Mouse (Mus musculus) lung, embryonic 15.5 days (tissue): ENCODE measurements around the gene Tprkb. TPM values are rescaled to one million over a fixed set of nuclear protein-coding genes. Genes with fewer than 3 reads are reported as not detected.
A peak's percentile ranks its signal among the peaks of the same experiment; 100 is the strongest.
"Not testable (repeated sequence)": the region's sequence is repeated elsewhere in the genome, so short reads cannot be mapped to it uniquely, and the experiment has no call there.

Experiments
- ATAC-seq: fragments of 200-750 bp; cut with Nextera tagmentation; 2 replicates; pipeline ENCODE4 v1.8.0; 2017; ENCODE audit warnings: moderate number of reproducible peaks, borderline replicate concordance; ENCODE audit not compliant: low FRiP score, low TSS enrichment; ENCODE audit errors: extremely low read depth
- H3K27ac ChIP-seq: fragments of 300-500 bp; sonication (generic); 2 replicates; pipeline ENCODE4 v1.5.1; 2015; ENCODE audit warnings: moderate library complexity, mild to moderate bottlenecking, inconsistent platforms
- H3K27me3 ChIP-seq: fragments of 300-500 bp; sonication (generic); 2 replicates; pipeline ENCODE4 v1.6.1; 2015; ENCODE audit warnings: inconsistent platforms
- H3K36me3 ChIP-seq: fragments of 300-500 bp; sonication (generic); 2 replicates; pipeline ENCODE4 v1.6.1; 2015; ENCODE audit warnings: inconsistent platforms
- H3K4me1 ChIP-seq: fragments of 300-500 bp; sonication (generic); 2 replicates; pipeline ENCODE4 v1.6.1; 2015; ENCODE audit warnings: inconsistent platforms
- H3K4me2 ChIP-seq: fragments of 300-500 bp; sonication (generic); 2 replicates; pipeline ENCODE4 v1.6.1; 2015; ENCODE audit warnings: inconsistent platforms, mild to moderate bottlenecking, moderate library complexity
- H3K4me3 ChIP-seq: fragments of 300-500 bp; sonication (generic); 2 replicates; pipeline ENCODE4 v1.5.1; 2015; ENCODE audit warnings: mild to moderate bottlenecking, inconsistent platforms
- H3K9ac ChIP-seq: fragments of 300-500 bp; sonication (generic); 2 replicates; pipeline ENCODE4 v1.6.1; 2015; ENCODE audit warnings: inconsistent platforms
- H3K9me3 ChIP-seq: fragments of 300-500 bp; sonication (generic); 2 replicates; pipeline ENCODE4 v1.6.1; 2016; ENCODE audit warnings: inconsistent platforms
- WGBS: fragments of 180-500 bp; shearing (Covaris S2); methylation state at CpG from one replicate; pipeline ENCODE4 v1.1.7; 2015; 5-methylcytosine and 5-hydroxymethylcytosine counted together
- polyA plus RNA-seq: library from polyadenylated mRNA; unstranded; fragments of >200 nt; fragmentation: Nextera tagmentation; extraction: Ambion mirVana; gene quantifications from 2 replicates; pipeline ENCODE4 v1.2.1, GENCODE M21; 2015

Gene Tprkb
- polyA plus RNA-seq, 1 experiment from 2014 or later, result 29.9 TPM

- H3K27ac ChIP-seq, H3K9me3 ChIP-seq, H3K4me3 ChIP-seq, H3K4me1 ChIP-seq, H3K9ac ChIP-seq, H3K27me3 ChIP-seq, ATAC-seq, H3K4me2 ChIP-seq, H3K36me3 ChIP-seq: not testable (repeated sequence)
- 68% methylated on average over 25 of the region's 25 CpGs for WGBS
Observed at GRCm38 (mm10) chr6:85895061-85895648, 16.5 kb upstream of the Tprkb start.

GRCm38 (mm10) chr6:85898596-85899475 lies 12.8 kb upstream of the Tprkb start:
- not testable (repeated sequence) for H3K27ac ChIP-seq, H3K9me3 ChIP-seq, H3K4me2 ChIP-seq, ATAC-seq, H3K27me3 ChIP-seq, H3K4me1 ChIP-seq, H3K9ac ChIP-seq, H3K4me3 ChIP-seq, H3K36me3 ChIP-seq
- WGBS, result 75% methylated on average over 7 of the region's 8 CpGs

- no peak overlapping the region for H3K4me3 ChIP-seq
- no peaks in the 10 kb centered on the region for H3K36me3 ChIP-seq
- no peaks in the 10 kb centered on the region for H3K27me3 ChIP-seq
- ATAC-seq, result no peak
- H3K4me1 ChIP-seq, result no peaks in the 10 kb centered on the region
- no peak overlapping the region for H3K9ac ChIP-seq
- no peak overlapping the region for H3K4me2 ChIP-seq
- 86% methylated on average over 2 of the region's 2 CpGs for WGBS
- no peaks in the 10 kb centered on the region for H3K9me3 ChIP-seq
- no peak overlapping the region for H3K27ac ChIP-seq
Observed at GRCm38 (mm10) chr6:85902303-85902702, 9.4 kb upstream of the Tprkb start.

- WGBS, result 13% methylated on average over 20 of the region's 20 CpGs
- H3K4me3 ChIP-seq, result peak within 1 kb of the TSS; percentile 34
- ATAC-seq, result peak; percentile 65; the same call in 1 of the 2 replicates
Observed at GRCm38 (mm10) chr6:85904642-85905061, 7.0 kb upstream of the Tprkb start, which contains the start of gene Nat8f4. Gene Nat8f4, minus strand, starts transcription at chr6:85904884.

GRCm38 (mm10) chr6:85906911-85907351 lies 4.7 kb upstream of the Tprkb start:
- H3K4me2 ChIP-seq, H3K27ac ChIP-seq, H3K4me3 ChIP-seq, H3K4me1 ChIP-seq, H3K27me3 ChIP-seq, H3K9ac ChIP-seq, H3K9me3 ChIP-seq, ATAC-seq, H3K36me3 ChIP-seq: not testable (repeated sequence)
- WGBS, result 62% methylated on average over 2 of the region's 2 CpGs

More at GRCm38 (mm10) chr6:85904642-85905061, 7.0 kb upstream of the Tprkb start, which contains the start of gene Nat8f4:
- H3K27me3 ChIP-seq, H3K9me3 ChIP-seq, H3K27ac ChIP-seq, H3K36me3 ChIP-seq, H3K4me1 ChIP-seq, H3K9ac ChIP-seq: not testable (repeated sequence)
- H3K4me2 ChIP-seq, result peak within 1 kb of the TSS; percentile 42

- Histone ChIP-seq H3K27ac (no peak overlapping the region), H3K9ac (no peak overlapping the region), H3K4me1 (no peaks in the 10 kb centered on the region), H3K4me3 (no peak overlapping the region), H3K36me3 (no peaks in the 10 kb centered on the region), H3K9me3 (no peaks in the 10 kb centered on the region), H3K27me3 (no peaks in the 10 kb centered on the region), H3K4me2 (no peak overlapping the region)
- ATAC-seq, result no peak
- 49% methylated on average over 3 of the region's 3 CpGs for WGBS
Observed at GRCm38 (mm10) chr6:85908341-85908740, 3.3 kb upstream of the Tprkb start.

- WGBS, result 100% methylated on average over 1 of the region's 1 CpGs
- ATAC-seq, result no peak
- H3K4me2 ChIP-seq, result no peak overlapping the region
Observed at GRCm38 (mm10) chr6:85909704-85910103, 2.0 kb upstream of the Tprkb start.

GRCm38 (mm10) chr6:85915141-85915538 lies 3.5 kb downstream of the Tprkb start:
- H3K4me2 ChIP-seq, result peak overlapping the region; percentile 80
- peaks cover 12% of the 10 kb centered on the region for H3K4me1 ChIP-seq
- peak overlapping the region; percentile 66 for H3K4me3 ChIP-seq
- no peaks in the 10 kb centered on the region for H3K9me3 ChIP-seq
- H3K9ac ChIP-seq, result peak overlapping the region; percentile 74
- no peaks in the 10 kb centered on the region for H3K36me3 ChIP-seq
- H3K27me3 ChIP-seq, result no peaks in the 10 kb centered on the region
- H3K27ac ChIP-seq, result peak overlapping the region; percentile 94
- 0 out of 2 replicates have a peak, but pooled peaks have one; percentile 5 for ATAC-seq
- WGBS, result 3% methylated on average over 11 of the region's 11 CpGs

More at GRCm38 (mm10) chr6:85909704-85910103, 2.0 kb upstream of the Tprkb start:
- H3K4me1 ChIP-seq, result peaks cover 1% of the 10 kb centered on the region; the same call in 1 of the 2 replicates
- H3K36me3 ChIP-seq, result no peaks in the 10 kb centered on the region
- H3K4me3 ChIP-seq, result no peak overlapping the region
- H3K9me3 ChIP-seq, result no peaks in the 10 kb centered on the region
- no peak overlapping the region for H3K9ac ChIP-seq
- H3K27me3 ChIP-seq, result no peaks in the 10 kb centered on the region
- H3K27ac ChIP-seq, result no peak overlapping the region

- H3K4me3 ChIP-seq, result peak within 1 kb of the TSS; percentile 66
- H3K36me3 ChIP-seq, H3K9me3 ChIP-seq, H3K27me3 ChIP-seq: not testable (repeated sequence)
- H3K4me1 ChIP-seq, result peaks cover 12% of the 10 kb centered on the region
- peak within 1 kb of the TSS; percentile 74 for H3K9ac ChIP-seq
- peak; percentile 95 for ATAC-seq
- peak within 1 kb of the TSS; percentile 80 for H3K4me2 ChIP-seq
- 1% methylated on average over 61 of the region's 61 CpGs for WGBS
- peak within 1 kb of the TSS; percentile 94 for H3K27ac ChIP-seq
Observed at GRCm38 (mm10) chr6:85915539-85916513, 4.2 kb downstream of the Tprkb start, which contains the start of gene Nat8f1. Gene Nat8f1, minus strand, starts transcription at chr6:85915687.

GRCm38 (mm10) chr6:85916596-85916995 lies 4.9 kb downstream of the Tprkb start:
- no peaks in the 10 kb centered on the region for H3K27me3 ChIP-seq
- WGBS, result 76% methylated on average over 6 of the region's 6 CpGs
- H3K9me3 ChIP-seq, result no peaks in the 10 kb centered on the region
- peak overlapping the region; percentile 80 for H3K4me2 ChIP-seq
- H3K36me3 ChIP-seq, result no peaks in the 10 kb centered on the region
- peaks cover 12% of the 10 kb centered on the region for H3K4me1 ChIP-seq
- no peak for ATAC-seq
- H3K9ac ChIP-seq, result peak overlapping the region; percentile 74
- H3K27ac ChIP-seq, result 0 out of 2 replicates have a peak overlapping the region, but pooled peaks have one; percentile 94
- peak overlapping the region; percentile 66 for H3K4me3 ChIP-seq

GRCm38 (mm10) chr6:85918341-85918740 lies 6.7 kb downstream of the Tprkb start:
- not testable (repeated sequence) for H3K9me3 ChIP-seq, H3K27ac ChIP-seq, H3K4me3 ChIP-seq, H3K9ac ChIP-seq, H3K27me3 ChIP-seq, ATAC-seq, H3K36me3 ChIP-seq, H3K4me2 ChIP-seq
- WGBS, result 93% methylated on average over 3 of the region's 3 CpGs
- H3K4me1 ChIP-seq, result peaks cover 12% of the 10 kb centered on the region
